Mouse (Mus musculus) heart, postnatal 10 days (tissue): ENCODE results near the gene Mybpc2. TPM values are rescaled to one million over a fixed set of nuclear protein-coding genes. Genes with fewer than 3 reads are reported as not detected.
A peak's percentile ranks its signal among the peaks of the same experiment; 100 is the strongest.

Source experiments
- DNase-seq, 2 experiments: peaks; one replicate each; pipeline ENCODE4 v3.0.0; 2021
- intact Hi-C: fragments of 180-260 bp; cut with DNase I; formaldehyde crosslinking; loops from one replicate; pipeline ENCODE4 v1.15.1; 2025
- microRNA-seq, 2 experiments: library from miRNA; unstranded; fragments of <30 nt; microRNA quantifications; one replicate each; pipeline ENCODE4 v1.2.0; 2022
- total RNA-seq, 2 experiments: library from RNA; stranded (reverse); gene quantifications; 2 replicates each; pipeline ENCODE4 v1.2.3; 2021

The Mybpc2 gene
- total RNA-seq, 2 experiments from 2014 or later: 16.3 to 22.2 TPM

DNA sequence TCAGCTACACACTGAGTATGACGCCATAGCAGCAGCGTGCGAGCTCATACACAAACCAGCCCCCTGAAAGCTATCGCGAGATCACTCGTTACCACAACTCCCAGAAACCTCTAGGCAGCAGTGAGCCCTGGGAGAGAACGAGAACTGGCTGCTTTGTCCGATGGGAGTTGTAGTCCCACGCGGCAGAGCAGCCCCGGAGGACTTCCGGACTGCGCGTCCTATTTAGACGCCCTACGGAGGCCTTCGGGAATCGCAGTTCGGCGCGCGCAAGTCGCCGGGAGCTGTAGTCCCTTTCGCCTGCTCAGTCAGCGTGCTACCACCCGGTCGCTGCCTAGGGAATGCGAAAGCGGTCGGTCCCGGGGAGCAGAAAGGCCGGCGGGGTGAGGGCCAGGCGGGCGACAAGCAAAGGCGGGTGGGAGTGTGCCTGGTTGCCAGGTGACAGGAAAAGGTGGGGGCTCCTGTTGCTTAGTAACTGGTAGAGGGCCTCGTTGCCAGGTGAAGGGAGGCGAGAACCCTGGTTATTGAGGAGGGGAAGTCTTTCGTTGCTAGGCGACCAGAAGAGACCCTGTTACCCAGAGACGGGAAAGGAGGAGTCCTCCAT, 56.5 kb downstream of the Mybpc2 start, which contains the start of gene Josd2:
Josd2 (plus strand) TSS at position 170 of the 601 bp plus-strand sequence.
- DNase-seq: peak; percentile 96 to 97
- intact Hi-C loops: loop anchor here (5.0 kb wide), 1 partner anchor 96 kb away; no protein-coding TSS in a partner anchor

DNA sequence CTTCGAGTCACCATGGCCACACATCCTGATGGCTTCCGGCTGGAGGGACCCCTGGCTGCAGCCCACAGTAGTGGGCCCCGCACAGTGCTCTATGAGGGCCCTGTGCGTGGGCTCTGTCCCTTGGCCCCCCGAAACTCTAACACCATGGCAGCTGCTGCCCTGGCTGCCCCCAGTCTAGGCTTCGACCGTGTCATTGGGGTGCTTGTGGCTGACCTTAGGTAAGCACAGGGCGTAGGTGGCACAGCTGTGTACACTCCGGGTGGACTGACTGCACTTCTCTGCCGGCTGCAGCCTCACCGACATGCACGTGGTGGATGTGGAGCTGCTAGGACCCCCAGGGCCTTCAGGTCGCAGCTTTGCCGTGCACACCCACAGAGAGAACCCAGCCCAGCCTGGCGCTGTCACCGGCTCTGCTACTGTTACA, 57.6 kb downstream of the Mybpc2 start:
- intact Hi-C loops: loop anchor here (5.0 kb wide), 1 partner anchor 95 kb away; no protein-coding TSS in a partner anchor
- DNase-seq: no peak

DNA sequence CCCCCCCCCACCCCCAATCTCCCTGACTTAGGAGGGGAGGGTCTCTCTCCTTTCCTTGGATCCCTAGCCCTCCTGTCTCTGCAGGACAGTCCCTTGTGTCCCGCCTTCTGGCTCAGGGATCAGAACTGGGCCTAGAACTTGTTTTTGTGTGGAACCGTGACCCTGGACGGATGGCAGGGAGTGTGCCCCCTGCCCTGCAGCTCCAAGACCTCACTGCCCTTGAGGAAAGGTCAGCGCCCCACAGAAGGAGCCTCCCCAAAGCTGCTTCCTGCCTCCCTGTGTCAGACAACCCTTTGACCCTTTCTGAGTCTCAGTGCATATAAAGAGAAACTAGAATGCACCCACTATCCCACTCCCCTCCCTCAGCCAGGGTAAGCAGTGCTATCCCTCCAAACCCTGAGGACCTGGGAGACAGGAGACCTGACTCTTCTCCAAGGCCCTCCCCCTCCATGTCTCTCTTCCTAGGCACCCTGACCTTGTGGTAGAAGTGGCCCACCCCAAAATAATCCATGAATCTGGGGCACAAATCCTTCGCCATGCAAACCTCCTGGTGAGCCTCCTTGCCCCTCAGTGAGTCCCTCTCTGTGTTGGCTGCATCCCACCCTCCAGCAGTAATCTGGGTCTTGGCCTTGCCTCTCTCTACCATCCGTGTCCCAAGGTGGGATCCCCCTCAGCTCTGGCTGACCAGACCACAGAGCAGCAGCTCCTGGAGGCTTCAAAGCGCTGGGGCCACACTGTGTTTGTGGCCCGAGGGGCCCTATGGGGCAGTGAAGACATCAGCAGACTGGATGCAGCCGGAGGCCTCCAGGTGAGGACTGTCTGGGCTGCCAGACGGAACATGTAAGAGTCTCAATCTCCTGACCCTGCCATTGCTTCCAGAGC, 58.2 kb downstream of the Mybpc2 start:
- DNase-seq: no peak
- intact Hi-C loops: loop anchor here (5.0 kb wide), 1 partner anchor 94 kb away; no protein-coding TSS in a partner anchor

DNA sequence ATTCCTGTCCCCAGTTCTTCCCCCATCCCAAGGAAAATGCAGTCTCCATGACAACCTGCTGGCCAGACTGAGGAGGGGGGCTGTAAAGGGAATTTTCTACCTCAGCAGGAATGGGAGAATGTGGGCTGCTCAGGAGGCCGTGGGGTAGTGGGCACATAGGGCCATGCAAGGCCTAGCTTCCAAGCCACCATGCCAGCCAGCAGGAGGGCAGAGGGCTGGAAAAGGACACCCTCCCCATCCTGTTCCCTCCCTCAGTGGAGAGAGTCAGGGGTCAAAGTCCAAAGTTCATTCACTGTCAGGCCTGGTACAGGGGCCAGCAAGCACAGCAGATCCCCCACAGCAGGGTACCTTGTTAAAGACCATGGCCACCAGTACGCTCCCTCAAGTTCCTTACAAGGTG, 59.3 kb downstream of the Mybpc2 start, which contains the start of gene Aspdh:
Aspdh (plus strand) TSS at position 281 of the 400 bp plus-strand sequence.
- intact Hi-C loops: loop anchor here (5.0 kb wide), 1 partner anchor 93 kb away; no protein-coding TSS in a partner anchor
- no peak for DNase-seq

DNA sequence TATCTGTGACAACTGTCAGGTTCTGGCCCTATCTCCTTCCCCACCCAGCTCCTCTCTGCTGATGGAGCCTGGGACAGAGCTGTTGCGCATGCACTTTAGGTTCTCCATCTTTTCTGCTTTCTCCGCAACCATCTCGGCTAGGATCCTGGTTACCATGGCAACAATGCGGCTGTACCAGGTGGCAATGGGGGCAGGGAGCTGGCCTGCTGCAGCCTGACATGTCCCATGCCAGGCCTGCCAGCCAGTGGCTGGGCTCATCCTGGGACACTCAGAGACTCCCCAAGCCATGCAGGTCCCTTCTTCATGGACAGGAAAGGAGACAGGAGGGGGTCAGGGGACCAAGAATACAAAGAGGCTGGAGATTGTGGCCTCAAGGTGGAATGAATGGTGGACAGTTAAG, 59.9 kb downstream of the Mybpc2 start:
- intact Hi-C loops: no loop called here
- DNase-seq: no peak

DNA sequence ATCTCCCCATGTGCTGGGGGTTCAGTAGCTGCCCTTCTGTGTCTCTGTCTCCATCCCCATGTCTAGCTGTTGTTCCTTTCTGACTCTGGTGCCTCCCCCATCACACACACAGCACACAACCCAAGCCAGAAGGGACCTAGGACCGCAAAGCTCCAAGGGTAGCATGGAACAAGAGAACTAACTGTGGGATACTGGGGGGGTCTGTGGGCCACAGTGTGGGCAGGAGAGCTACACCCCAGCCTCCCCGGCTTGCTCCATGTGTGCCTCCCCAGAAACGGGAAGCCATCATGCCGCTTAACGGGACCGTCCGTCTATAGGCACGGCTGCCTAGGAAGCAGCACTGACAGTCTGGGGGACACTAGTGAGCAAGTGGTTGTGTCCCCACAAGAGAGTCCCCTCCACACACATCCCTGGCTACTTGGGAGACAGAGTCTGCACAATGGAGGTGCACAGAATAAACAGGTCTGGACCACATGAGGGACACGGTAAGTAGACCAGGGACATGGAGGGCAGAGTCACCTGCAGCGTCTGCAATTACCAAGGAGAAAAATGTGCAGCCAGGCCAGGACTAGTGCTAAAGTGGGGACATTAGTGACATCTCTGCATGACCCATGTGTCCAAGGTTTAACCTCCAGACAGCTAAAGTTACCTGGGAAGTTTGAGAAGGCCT, 60.8 kb downstream of the Mybpc2 start:
- no peak for DNase-seq
- intact Hi-C loops: no loop called here

DNA sequence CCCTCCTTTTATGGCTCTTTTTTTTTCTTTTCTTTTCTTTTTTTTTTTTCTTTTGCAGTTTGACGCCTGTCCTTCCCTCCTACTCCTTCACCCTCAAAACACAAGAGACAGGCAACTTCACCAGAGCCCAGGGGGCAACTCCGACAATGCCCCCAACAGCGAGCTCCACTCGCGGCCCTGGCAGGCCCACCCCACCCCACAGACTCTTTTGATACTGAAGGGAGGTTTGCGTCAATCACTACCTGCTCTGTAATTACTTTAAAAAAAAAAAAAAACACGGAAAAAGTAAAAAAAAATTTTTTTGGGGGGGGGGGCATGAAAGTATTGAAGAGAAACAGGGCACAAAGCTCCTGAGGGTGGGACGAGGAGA, 61.4 kb downstream of the Mybpc2 start:
- intact Hi-C loops: no loop called here
- DNase-seq: no peak

DNA sequence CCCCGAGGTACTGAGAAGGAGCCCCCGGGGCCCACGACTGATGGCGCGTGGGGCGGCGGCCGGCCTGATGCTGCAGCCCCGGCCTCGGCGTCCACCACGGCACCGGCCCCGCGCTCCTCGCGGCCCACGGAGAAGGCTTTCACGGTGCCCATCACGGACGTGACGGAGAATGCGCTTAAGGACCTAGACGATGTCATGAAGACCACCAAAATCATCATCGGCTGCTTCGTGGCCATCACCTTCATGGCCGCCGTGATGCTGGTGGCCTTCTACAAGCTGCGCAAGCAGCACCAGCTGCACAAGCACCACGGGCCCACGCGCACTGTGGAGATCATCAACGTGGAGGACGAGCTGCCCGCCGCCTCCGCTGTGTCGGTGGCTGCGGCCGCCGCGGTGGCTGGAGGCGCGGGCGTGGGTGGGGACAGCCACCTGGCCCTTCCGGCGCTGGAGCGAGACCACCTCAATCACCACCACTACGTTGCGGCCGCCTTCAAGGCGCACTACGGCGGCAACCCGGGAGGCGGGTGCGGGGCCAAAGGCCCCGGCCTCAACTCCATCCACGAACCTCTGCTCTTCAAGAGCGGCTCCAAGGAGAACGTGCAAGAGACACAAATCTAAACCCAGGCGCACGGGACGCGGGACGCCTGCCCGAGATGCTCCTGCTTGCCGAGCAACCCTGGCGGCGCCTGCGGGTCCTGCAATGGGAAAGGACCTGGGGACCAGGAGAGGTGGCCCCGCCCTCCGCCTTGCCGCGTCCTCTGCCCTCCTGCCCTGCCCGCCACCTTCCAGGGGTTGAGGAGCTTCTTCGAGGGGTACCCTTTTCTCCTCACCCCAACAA, 62.0 kb downstream of the Mybpc2 start:
- intact Hi-C loops: no loop called here

DNA sequence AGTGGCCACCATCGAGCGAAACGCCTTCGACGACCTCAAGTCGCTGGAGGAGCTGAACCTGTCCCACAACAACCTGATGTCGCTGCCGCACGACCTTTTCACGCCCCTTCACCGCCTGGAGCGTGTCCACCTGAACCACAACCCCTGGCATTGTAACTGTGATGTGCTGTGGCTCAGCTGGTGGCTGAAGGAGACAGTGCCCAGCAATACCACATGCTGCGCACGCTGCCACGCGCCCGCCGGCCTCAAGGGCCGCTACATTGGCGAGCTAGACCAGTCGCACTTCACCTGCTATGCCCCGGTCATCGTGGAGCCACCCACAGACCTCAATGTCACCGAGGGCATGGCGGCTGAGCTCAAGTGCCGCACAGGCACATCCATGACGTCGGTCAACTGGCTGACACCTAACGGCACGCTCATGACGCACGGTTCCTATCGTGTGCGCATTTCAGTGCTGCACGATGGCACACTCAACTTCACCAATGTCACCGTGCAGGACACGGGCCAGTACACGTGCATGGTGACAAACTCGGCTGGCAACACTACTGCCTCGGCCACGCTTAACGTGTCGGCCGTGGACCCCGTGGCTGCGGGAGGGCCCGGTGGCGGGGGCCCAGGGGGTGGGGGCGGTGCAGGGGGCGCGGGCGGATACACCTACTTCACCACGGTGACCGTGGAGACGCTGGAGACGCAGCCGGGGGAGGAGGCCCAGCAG, 62.8 kb downstream of the Mybpc2 start:
- DNase-seq: no peak
- intact Hi-C loops: no loop called here

More for the DNA sequence above, 62.0 kb downstream of the Mybpc2 start:
- no peak for DNase-seq

DNA sequence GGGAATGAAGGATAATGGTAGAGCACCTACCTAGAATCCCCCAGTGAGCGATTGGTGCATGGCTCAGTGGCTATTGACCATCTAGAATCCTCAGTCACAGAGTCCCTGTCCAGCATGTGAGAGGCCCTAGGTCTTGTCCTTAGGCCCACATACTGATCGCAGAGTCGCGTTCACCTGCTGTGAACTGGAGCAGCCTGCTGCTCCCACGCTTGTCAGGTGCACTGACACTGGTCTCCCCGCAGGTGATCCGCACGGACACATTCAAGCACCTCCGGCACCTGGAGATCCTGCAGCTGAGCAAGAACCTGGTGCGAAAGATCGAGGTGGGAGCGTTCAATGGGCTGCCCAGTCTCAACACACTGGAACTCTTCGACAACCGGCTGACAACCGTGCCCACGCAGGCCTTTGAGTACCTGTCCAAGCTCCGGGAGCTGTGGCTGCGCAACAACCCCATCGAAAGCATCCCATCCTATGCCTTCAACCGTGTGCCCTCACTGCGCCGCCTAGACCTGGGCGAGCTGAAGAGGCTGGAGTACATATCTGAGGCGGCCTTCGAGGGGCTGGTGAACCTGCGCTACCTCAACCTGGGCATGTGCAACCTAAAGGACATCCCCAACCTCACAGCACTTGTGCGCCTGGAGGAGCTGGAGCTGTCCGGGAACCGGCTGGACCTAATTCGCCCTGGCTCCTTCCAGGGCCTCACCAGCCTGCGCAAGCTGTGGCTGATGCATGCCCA, 63.5 kb downstream of the Mybpc2 start:
- intact Hi-C loops: no loop called here
- DNase-seq: no peak

DNA sequence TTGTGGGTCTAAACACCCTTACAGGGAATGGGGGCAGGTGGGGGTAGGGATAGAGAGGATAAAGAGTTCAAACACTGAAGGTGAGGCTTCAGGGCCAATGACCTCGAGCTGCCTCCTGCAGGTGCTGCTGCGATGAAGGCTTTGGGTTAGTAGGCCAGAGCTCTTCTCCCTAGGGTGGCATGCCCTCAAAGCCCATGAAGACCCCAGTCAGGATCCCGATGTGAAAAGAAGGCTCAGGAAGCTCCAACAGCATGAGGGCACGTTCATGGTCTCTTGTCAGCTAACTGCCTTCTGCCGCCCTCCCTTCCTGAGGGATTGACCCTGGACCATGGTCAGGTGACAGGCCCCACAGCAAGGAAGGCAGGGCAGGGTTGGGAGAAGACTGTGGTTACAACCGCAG, 64.4 kb downstream of the Mybpc2 start:
- no peak for DNase-seq
- intact Hi-C loops: no loop called here

DNA sequence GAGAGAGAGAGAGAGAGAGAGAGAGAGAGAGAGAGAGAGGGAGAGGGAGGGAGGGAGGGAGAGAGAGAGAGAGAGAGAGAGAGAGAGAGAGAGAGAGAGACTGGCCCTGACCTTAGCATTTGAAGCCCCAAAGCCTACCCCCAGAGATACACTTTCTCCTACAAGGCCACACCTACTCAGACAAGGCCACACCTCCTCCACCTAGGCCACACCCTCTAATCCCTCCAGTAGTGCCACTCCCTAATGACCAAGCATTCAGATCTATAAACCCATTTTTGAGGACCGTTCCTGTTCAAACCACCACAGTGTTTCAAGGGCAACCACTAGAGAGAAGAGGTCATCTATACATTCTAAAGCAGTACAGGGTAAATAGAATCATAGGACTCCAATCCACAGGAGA, 68.2 kb downstream of the Mybpc2 start:
- DNase-seq: no peak
- intact Hi-C loops: no loop called here

DNA sequence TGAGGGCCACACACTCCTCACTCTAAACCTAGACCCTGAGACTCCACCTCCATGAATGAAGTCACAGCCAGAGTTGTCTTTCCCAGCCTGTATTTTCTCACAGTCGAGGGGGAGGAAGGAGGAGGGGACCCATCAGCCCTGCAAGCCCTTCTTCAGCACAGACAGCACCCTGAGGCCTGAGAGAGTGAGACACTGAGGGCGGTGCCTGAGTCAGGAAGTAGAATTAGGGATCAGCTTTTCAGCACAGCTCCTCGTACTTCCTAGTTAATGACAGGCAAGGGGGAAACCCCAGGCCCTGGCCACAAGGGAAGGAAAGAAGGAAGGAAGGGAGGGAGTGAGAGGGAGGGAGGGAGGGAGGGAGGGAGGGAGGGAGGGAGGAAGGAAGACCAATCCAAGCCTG, 71.2 kb downstream of the Mybpc2 start:
- intact Hi-C loops: no loop called here
- DNase-seq: no peak

Small RNA genes within 50 kb of the gene (microRNA-seq; reads per million reads assigned to microRNA genes)
- gene Mir7052 (1.2 to 2.1 reads per million in 2 experiments), gene Mir7053 (0 reads per million in 2 experiments)

Other genes starting within 250 kb of the Mybpc2 start
- 1 to 10 TPM; 1.1 TPM for gene Clec11a, start 217.8 kb downstream of the Mybpc2 start, total RNA-seq
- gene Shank1, start 214.4 kb downstream of the Mybpc2 start, total RNA-seq: 1 to 10 TPM; 1.4 TPM
- gene Syt3, start 140.6 kb downstream of the Mybpc2 start, total RNA-seq: 1 to 10 TPM in 1 of 2 experiments, under 1 TPM in 1; 0.74 to 1.3 TPM
- under 1 TPM in 1 of 2 experiments, not detected in 1; 0.40 TPM for gene 1700008O03Rik, start 138.8 kb downstream of the Mybpc2 start, total RNA-seq
- 10 to 100 TPM; 28.3 to 39.0 TPM for gene Lrrc4b, start 95.6 kb downstream of the Mybpc2 start, total RNA-seq
- gene Aspdh, start 59.3 kb downstream of the Mybpc2 start, total RNA-seq: under 1 TPM; 0.79 to 0.93 TPM
- gene Josd2, start 56.7 kb downstream of the Mybpc2 start, total RNA-seq: 10 to 100 TPM; 70.3 to 79.0 TPM
- gene Emc10, start 28.1 kb downstream of the Mybpc2 start, total RNA-seq: 100 to 1,000 TPM; 101 to 102 TPM
- gene Fam71e1, start 28.1 kb downstream of the Mybpc2 start, total RNA-seq: 1 to 10 TPM; 5.1 to 6.0 TPM
- 1 to 10 TPM; 1.1 to 1.3 TPM for gene Spib, start 7.4 kb upstream of the Mybpc2 start, total RNA-seq
- 10 to 100 TPM; 18.7 to 24.5 TPM for gene Pold1, start 24.2 kb upstream of the Mybpc2 start, total RNA-seq
- gene Nr1h2, start 29.3 kb upstream of the Mybpc2 start, total RNA-seq: 10 to 100 TPM; 45.1 to 49.0 TPM
- 1 to 10 TPM in 1 of 2 experiments, under 1 TPM in 1; 0.43 to 1.4 TPM for gene Napsa, start 47.7 kb upstream of the Mybpc2 start, total RNA-seq
- gene Kcnc3, start 66.0 kb upstream of the Mybpc2 start, total RNA-seq: under 1 TPM; 0.35 to 0.36 TPM
- gene Myh14, start 146.2 kb upstream of the Mybpc2 start, total RNA-seq: 10 to 100 TPM; 37.0 to 46.2 TPM
- gene Izumo2, start 184.1 kb upstream of the Mybpc2 start, total RNA-seq: not detected
- 10 to 100 TPM; 24.7 to 28.3 TPM for gene Vrk3, start 223.8 kb upstream of the Mybpc2 start, total RNA-seq
- under 1 TPM; 0.12 to 0.35 TPM for gene Zfp473, start 226.4 kb upstream of the Mybpc2 start, total RNA-seq